Mouse (Mus musculus): ENCODE results near the gene Add1.

DNA sequence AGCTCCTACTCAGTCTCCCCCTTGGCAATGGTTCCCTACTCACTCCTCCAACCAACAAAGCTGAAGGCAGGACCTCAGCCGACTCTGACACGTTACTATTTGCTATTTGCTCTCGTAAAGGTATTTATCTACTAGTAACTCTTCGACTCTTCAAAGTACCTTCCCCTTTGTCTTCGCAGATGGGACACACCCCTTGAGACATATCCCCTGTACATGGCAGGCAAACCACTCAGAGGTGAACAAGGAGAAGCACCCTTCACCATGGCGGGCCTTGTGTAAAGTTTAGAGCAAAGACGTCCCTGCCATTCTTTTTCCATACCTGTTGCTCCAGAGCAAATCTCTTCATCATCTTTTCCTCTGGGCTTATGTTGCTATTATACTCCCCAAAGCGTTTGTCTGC is 84.1 kb downstream of the Add1 start:
- no peak for TF ChIP-seq CTCF (IDR thresholded peaks at IDR 0.05; ENCODE audit: extremely low read depth, insufficient read depth, low read length)
- TF ChIP-seq POLR2A (IDR thresholded peaks at IDR 0.05; ENCODE audit: extremely low read depth, insufficient read depth, low read length): no peak
